In genomic region chr11:58121351-58121750, GRCm38 (mm10) we compare ENCODE assay signal across 26 mouse cellular contexts. TPM values are rescaled to one million over a fixed set of nuclear protein-coding genes. Genes with fewer than 3 reads are reported as not detected.
"Had no signal": no experiment of that assay in that cellular context is flagged by ENCODE, and none has a peak within 500 bp of the region (broad histone marks: within the 10 kb centered on the region; RNA-seq: fewer than 3 reads in every experiment).

No protein-coding gene starts in this region.

- DNase-seq: liver, postnatal 0 days; lung, adult 2 months; lung, postnatal 14 days; lung, postnatal 36 days; retina, postnatal 1 day; right cerebral cortex, adult 18-20 months; right cerebral cortex, postnatal 25 days; right cerebral cortex, postnatal 4 days; spleen, adult 18-20 months; thymus, adult 18-20 months; thymus, postnatal 14 days; thymus, postnatal 36 days had no signal

- H3K27me3 ChIP-seq: lung, embryonic 15.5 days; megakaryocyte, embryonic 14.5 days; midbrain, embryonic 13.5 days; midbrain, embryonic 15.5 days; neural tube, embryonic 13.5 days; neural tube, embryonic 15.5 days had no signal

- H3K4me2 ChIP-seq: lung, embryonic 15.5 days; midbrain, embryonic 11.5 days; midbrain, embryonic 13.5 days; midbrain, embryonic 15.5 days; neural tube, embryonic 13.5 days; neural tube, embryonic 15.5 days had no signal

- H3K4me3 ChIP-seq: lung, embryonic 15.5 days; megakaryocyte, embryonic 14.5 days; midbrain, embryonic 13.5 days; midbrain, embryonic 15.5 days; neural tube, embryonic 13.5 days; neural tube, embryonic 15.5 days had no signal

RNA-seq across cellular contexts. Expression of gene Gm12248, which starts 28.4 kb away (rescaled TPM):
- total RNA-seq: megakaryocyte progenitor cell, adult 5-6 weeks; midbrain, postnatal 0 days; monocyte, adult 5-6 weeks had no signal
- polyA plus RNA-seq: liver, postnatal 0 days; lung, embryonic 15.5 days; macrophage; midbrain, embryonic 11.5 days; midbrain, embryonic 13.5 days; midbrain, postnatal 0 days; neural tube, embryonic 11.5 days; neural tube, embryonic 13.5 days; neural tube, embryonic 15.5 days; stomach, embryonic 14.5 days; stomach, embryonic 16.5 days had no signal
